Mouse (Mus musculus): ENCODE measurements at regions not wholly inside any gene's neighbourhood (a gene's known extent, or its start where the extent isn't known, plus 50 kb on each side); places are given as distances from the start of the nearest gene placed in this dataset.

GRCm38 (mm10) chr6:25321446-25321845 lies 365.3 kb upstream of the Tmem229a start:
- no peak for DNase-seq (ENCODE audit: low spot score)
- WGBS, result 84% methylated on average over 1 of the region's 1 CpGs

DNA sequence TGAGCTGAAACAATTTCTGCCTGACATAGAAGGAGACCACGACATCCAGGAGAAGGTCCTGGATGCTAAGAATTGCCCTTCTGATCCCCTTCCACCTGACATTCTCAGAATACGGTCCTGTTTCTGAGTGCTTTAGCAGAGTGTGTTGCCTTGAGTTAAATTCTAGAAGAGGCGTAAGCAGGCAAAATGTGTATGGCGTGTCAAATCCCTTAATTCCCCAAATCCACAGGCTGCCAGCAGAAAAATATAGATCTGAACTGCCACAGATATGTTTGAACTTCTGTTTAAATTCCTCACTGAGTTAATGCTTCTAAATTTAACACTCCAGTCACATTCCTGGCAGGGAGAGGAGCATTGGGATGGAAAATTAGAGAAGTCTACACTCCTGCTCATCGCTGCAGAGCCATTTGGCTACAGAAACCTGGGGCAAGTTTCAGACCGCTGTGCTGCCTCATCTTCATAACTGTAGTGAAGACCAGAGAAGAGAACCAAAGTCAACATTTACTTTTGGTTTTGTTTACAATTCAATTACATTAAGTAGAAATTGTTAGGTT lies 364.3 kb upstream of the Tmem229a start:
- H3K4me3 ChIP-seq, result no peak overlapping the region
- no peaks in the 10 kb centered on the region for H3K4me1 ChIP-seq (replicated peaks)
- H3K9me3 ChIP-seq, result no peaks in the 10 kb centered on the region
- no peak overlapping the region for H3K27ac ChIP-seq
- no peaks in the 10 kb centered on the region for H3K36me3 ChIP-seq
- no peak for DNase-seq (ENCODE audit: low spot score)
- no peaks in the 10 kb centered on the region for H3K27me3 ChIP-seq (ENCODE audit: insufficient read depth, poor library complexity, severe bottlenecking)
- WGBS, result 90% methylated on average over 6 of the region's 6 CpGs

More at GRCm38 (mm10) chr6:25321446-25321845, 365.3 kb upstream of the Tmem229a start:
- no peaks in the 10 kb centered on the region for H3K36me3 ChIP-seq
- H3K27me3 ChIP-seq (ENCODE audit: insufficient read depth, poor library complexity, severe bottlenecking), result no peaks in the 10 kb centered on the region
- no peaks in the 10 kb centered on the region for H3K4me1 ChIP-seq (replicated peaks)
- H3K27ac ChIP-seq, result no peak overlapping the region
- no peak overlapping the region for H3K4me3 ChIP-seq
- no peaks in the 10 kb centered on the region for H3K9me3 ChIP-seq

- no peaks in the 10 kb centered on the region for H3K4me1 ChIP-seq (replicated peaks)
- no peaks in the 10 kb centered on the region for H3K36me3 ChIP-seq
- no peaks in the 10 kb centered on the region for H3K27me3 ChIP-seq (ENCODE audit: insufficient read depth, poor library complexity, severe bottlenecking)
- H3K4me3 ChIP-seq, result no peak overlapping the region
- no peaks in the 10 kb centered on the region for H3K9me3 ChIP-seq
- no peak for DNase-seq (ENCODE audit: low spot score)
- H3K27ac ChIP-seq, result no peak overlapping the region
These were observed 351.4 kb upstream of the Tmem229a start for GRCm38 (mm10) chr6:25307471-25307870.

GRCm38 (mm10) chr6:25304844-25305504 lies 348.9 kb upstream of the Tmem229a start:
- no peak for DNase-seq (ENCODE audit: low spot score)
- Histone ChIP-seq H3K4me1 (replicated peaks) (no peaks in the 10 kb centered on the region), H3K27me3 (ENCODE audit: insufficient read depth, poor library complexity, severe bottlenecking) (no peaks in the 10 kb centered on the region), H3K4me3 (no peak overlapping the region), H3K9me3 (no peaks in the 10 kb centered on the region), H3K36me3 (no peaks in the 10 kb centered on the region), H3K27ac (no peak overlapping the region)
- 93% methylated on average over 4 of the region's 4 CpGs for WGBS

DNA sequence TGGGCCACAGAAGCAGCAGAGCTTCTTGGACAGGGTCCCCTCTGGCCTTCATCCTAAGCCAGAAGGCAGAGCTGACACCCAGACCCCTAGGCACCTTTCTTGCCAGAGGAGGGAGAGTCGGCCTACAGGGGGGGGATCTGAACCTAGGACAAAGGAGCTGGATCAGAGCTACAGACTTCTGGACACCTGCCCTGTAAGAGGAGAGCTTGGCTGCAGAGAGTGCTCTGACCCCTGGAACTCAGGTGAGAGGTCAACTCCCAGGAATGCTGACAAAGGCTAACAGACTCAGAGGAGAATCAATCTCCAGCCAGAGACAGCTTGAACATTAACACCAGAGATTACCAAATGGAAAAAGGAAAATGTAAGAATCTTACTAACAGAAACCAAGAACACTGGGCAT lies 335.5 kb upstream of the Tmem229a start:
- no peak overlapping the region for H3K4me3 ChIP-seq
- DNase-seq (ENCODE audit: low spot score), result no peak
- H3K27me3 ChIP-seq (ENCODE audit: insufficient read depth, poor library complexity, severe bottlenecking), result no peaks in the 10 kb centered on the region
- H3K4me1 ChIP-seq (replicated peaks), result no peaks in the 10 kb centered on the region
- no peak overlapping the region for H3K27ac ChIP-seq
- H3K36me3 ChIP-seq, result no peaks in the 10 kb centered on the region
- no peaks in the 10 kb centered on the region for H3K9me3 ChIP-seq
- WGBS, result 76% methylated on average over 1 of the region's 1 CpGs

DNA sequence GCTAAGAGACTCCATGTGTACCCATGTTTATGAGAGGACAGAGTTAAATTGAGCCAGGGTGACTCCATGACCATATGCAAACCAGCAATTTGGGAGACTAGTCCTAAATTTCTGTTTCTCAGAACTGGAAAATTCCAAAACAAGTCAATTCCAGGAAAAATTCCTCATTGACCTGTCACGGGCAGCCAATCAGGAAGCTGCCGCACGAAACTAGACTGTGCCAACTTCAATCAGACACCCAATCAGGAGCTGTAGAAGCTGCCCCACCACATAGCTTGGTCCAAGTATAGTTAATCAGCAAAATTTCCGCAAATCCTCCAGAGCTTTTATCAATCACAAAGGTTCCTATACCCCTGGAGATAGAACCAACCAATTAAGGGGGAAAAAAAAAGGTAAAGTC lies 331.5 kb upstream of the Tmem229a start:
- Histone ChIP-seq H3K4me1 (replicated peaks) (no peaks in the 10 kb centered on the region), H3K27me3 (ENCODE audit: insufficient read depth, poor library complexity, severe bottlenecking) (no peaks in the 10 kb centered on the region), H3K9me3 (no peaks in the 10 kb centered on the region), H3K4me3 (no peak overlapping the region), H3K36me3 (no peaks in the 10 kb centered on the region), H3K27ac (no peak overlapping the region)
- 91% methylated on average over 4 of the region's 4 CpGs for WGBS
- DNase-seq (ENCODE audit: low spot score), result no peak

GRCm38 (mm10) chr6:25286313-25286712 lies 330.2 kb upstream of the Tmem229a start:
- Histone ChIP-seq H3K4me1 (replicated peaks) (no peaks in the 10 kb centered on the region), H3K4me3 (no peak overlapping the region), H3K27me3 (ENCODE audit: insufficient read depth, poor library complexity, severe bottlenecking) (no peaks in the 10 kb centered on the region), H3K36me3 (no peaks in the 10 kb centered on the region), H3K9me3 (no peaks in the 10 kb centered on the region), H3K27ac (no peak overlapping the region)
- 90% methylated on average over 6 of the region's 6 CpGs for WGBS
- no peak for DNase-seq (ENCODE audit: low spot score)

DNA sequence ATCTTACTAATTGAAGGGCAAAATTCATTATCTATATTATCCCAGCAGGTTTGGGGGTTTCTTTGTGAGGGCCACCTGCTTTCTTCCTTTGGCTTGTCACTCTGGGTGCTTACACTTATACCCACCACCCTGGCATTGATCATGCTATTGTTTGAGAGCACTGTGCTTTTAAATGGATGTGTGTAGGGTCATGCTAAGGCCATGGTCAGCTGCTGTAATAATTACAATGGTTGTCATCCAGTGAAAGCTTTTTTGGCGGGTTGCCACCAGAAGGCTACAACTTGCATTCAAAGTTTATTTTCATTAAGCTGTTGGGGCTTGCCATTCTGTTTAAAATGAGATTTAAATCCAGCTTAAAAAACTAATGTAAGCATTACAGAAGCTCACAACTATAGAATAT lies 322.4 kb upstream of the Tmem229a start:
- H3K27ac ChIP-seq, result no peak overlapping the region
- no peaks in the 10 kb centered on the region for H3K27me3 ChIP-seq (ENCODE audit: insufficient read depth, poor library complexity, severe bottlenecking)
- no peak overlapping the region for H3K4me3 ChIP-seq
- 30% methylated on average over 1 of the region's 1 CpGs for WGBS
- 0 out of 2 replicates have a peak, but pooled peaks cover 5% of the 10 kb centered on the region for H3K4me1 ChIP-seq (replicated peaks)
- no peaks in the 10 kb centered on the region for H3K9me3 ChIP-seq
- H3K36me3 ChIP-seq, result no peaks in the 10 kb centered on the region
- no peak for DNase-seq (ENCODE audit: low spot score)

- no peaks in the 10 kb centered on the region for H3K9me3 ChIP-seq
- 62% methylated on average over 8 of the region's 8 CpGs for WGBS
- 0 out of 2 replicates have a peak, but pooled peaks cover 5% of the 10 kb centered on the region for H3K4me1 ChIP-seq (replicated peaks)
- no peaks in the 10 kb centered on the region for H3K36me3 ChIP-seq
- no peaks in the 10 kb centered on the region for H3K27me3 ChIP-seq (ENCODE audit: insufficient read depth, poor library complexity, severe bottlenecking)
- H3K27ac ChIP-seq, result no peak overlapping the region
- no peak for DNase-seq (ENCODE audit: low spot score)
- H3K4me3 ChIP-seq, result no peak overlapping the region
These were observed 321.8 kb upstream of the Tmem229a start for GRCm38 (mm10) chr6:25277703-25278447.

GRCm38 (mm10) chr6:25276221-25276620 lies 320.1 kb upstream of the Tmem229a start:
- Histone ChIP-seq H3K4me3 (no peak overlapping the region), H3K27me3 (ENCODE audit: insufficient read depth, poor library complexity, severe bottlenecking) (no peaks in the 10 kb centered on the region), H3K4me1 (replicated peaks) (0 out of 2 replicates have a peak, but pooled peaks cover 5% of the 10 kb centered on the region), H3K27ac (no peak overlapping the region), H3K36me3 (no peaks in the 10 kb centered on the region), H3K9me3 (no peaks in the 10 kb centered on the region)
- peak; percentile 12 for DNase-seq (ENCODE audit: low spot score)
- 51% methylated on average over 2 of the region's 2 CpGs for WGBS

DNA sequence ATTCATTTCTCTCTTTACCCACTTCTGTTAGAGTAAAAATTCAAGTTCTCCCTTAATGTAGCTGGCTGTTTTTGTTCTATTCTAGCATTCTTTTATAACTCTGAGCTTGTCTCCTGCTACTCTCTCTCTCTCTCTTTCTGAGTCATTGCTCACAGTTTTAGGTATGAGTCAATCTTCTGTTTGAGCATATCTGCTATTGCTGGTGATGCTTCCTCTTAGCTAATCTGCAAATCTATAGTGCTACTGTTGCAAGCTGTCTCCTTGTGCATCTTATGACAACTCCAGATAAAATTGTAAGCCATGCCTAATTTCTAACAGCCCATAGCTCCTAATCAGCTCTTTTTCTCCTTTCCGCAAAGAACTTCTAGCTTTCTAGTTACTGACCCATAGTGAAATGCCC lies 304.5 kb upstream of the Tmem229a start:
- Histone ChIP-seq H3K27ac (no peak overlapping the region), H3K27me3 (ENCODE audit: insufficient read depth, poor library complexity, severe bottlenecking) (no peaks in the 10 kb centered on the region), H3K4me1 (replicated peaks) (no peaks in the 10 kb centered on the region), H3K36me3 (no peaks in the 10 kb centered on the region), H3K9me3 (no peaks in the 10 kb centered on the region), H3K4me3 (no peak overlapping the region)
- no peak for DNase-seq (ENCODE audit: low spot score)
- WGBS, result 94% methylated on average over 1 of the region's 1 CpGs

DNA sequence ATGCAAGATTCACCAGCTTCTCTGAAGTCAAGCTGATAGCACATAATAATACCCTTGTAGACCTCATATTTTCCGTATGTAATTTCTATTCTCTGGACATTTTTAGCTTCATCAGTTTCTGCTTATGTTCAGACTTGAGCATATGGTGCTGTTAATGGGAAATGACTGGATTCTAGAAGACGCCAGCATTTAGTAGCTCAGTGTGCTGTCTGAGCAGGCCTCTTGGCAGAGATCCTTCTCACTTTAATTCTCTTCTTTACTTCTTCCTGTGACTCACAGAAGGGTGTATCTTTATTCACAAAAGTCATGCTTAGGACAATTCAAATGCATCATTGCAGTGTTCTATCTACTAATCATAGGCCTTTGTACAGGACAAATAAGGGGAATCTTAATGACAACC lies 299.7 kb upstream of the Tmem229a start:
- 84% methylated on average over 2 of the region's 2 CpGs for WGBS
- Histone ChIP-seq H3K27ac (no peak overlapping the region), H3K9me3 (no peaks in the 10 kb centered on the region), H3K4me3 (no peak overlapping the region), H3K36me3 (no peaks in the 10 kb centered on the region), H3K27me3 (ENCODE audit: insufficient read depth, poor library complexity, severe bottlenecking) (no peaks in the 10 kb centered on the region), H3K4me1 (replicated peaks) (no peaks in the 10 kb centered on the region)
- DNase-seq (ENCODE audit: low spot score), result no peak

DNA sequence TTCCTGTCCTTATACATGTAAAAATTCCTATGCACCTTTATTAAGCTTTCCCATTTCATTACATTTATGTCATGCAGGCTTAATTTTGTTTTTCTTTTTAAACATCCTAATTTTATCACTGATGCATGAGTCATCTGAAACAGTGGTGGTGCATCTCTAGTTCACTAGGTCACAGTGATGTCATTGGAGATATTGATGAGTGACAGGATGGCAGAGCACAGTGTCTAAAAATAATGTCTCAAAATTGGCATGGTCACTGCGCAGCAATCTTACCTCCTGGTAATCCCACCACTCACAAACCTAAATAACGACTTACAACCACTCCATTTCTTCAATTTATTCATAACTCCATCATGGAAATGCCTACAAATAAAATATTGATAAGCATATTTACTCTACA lies 280.9 kb upstream of the Tmem229a start:
- no peak overlapping the region for H3K4me3 ChIP-seq
- H3K27me3 ChIP-seq (ENCODE audit: insufficient read depth, poor library complexity, severe bottlenecking), result no peaks in the 10 kb centered on the region
- H3K27ac ChIP-seq, result no peak overlapping the region
- no peaks in the 10 kb centered on the region for H3K9me3 ChIP-seq
- H3K4me1 ChIP-seq (replicated peaks), result no peaks in the 10 kb centered on the region
- WGBS, result 89% methylated on average over 2 of the region's 2 CpGs
- DNase-seq (ENCODE audit: low spot score), result no peak
- no peaks in the 10 kb centered on the region for H3K36me3 ChIP-seq
